Mouse (Mus musculus): ENCODE results near the gene Nsun6.

GRCm38 (mm10) chr2:15104386-15104785 lies 49.5 kb upstream of the Nsun6 start:
- TF ChIP-seq CTCF (IDR thresholded peaks at IDR 0.05; ENCODE audit: control insufficient read depth, insufficient read depth, insufficient replicate concordance, low read depth, low read length) (no peak), POLR2A (IDR thresholded peaks at IDR 0.05; ENCODE audit: control insufficient read depth, low read depth, low read length) (no peak)

Measured in testis, adult 2 months (tissue).